Mouse (Mus musculus): ENCODE results near the gene Aurka.

The Aurka gene

GRCm38 (mm10) chr2:172370411-172371223 lies at the start of gene Aurka, which contains the start of gene Cstf1:
Aurka (minus strand) TSS chr2:172370535.
Cstf1 (plus strand) TSS chr2:172370681.
- DNase-seq (ENCODE audit: extremely low spot score): peak; percentile 97

GRCm38 (mm10) chr2:172418208-172418607 lies 47.9 kb upstream of the Aurka start:
- no peak for DNase-seq (ENCODE audit: extremely low spot score)

GRCm38 (mm10) chr2:172416876-172417275 lies 46.5 kb upstream of the Aurka start:
- DNase-seq (ENCODE audit: extremely low spot score): no peak

- DNase-seq (ENCODE audit: extremely low spot score): no peak
Measured at GRCm38 (mm10) chr2:172416218-172416617, 45.9 kb upstream of the Aurka start.

GRCm38 (mm10) chr2:172413894-172414293 lies 43.6 kb upstream of the Aurka start:
- no peak for DNase-seq (ENCODE audit: extremely low spot score)

GRCm38 (mm10) chr2:172413273-172413672 lies 42.9 kb upstream of the Aurka start:
- peak; percentile 34 for DNase-seq (ENCODE audit: extremely low spot score)

GRCm38 (mm10) chr2:172412454-172412853 lies 42.1 kb upstream of the Aurka start:
- peak; percentile 52 for DNase-seq (ENCODE audit: extremely low spot score)

- no peak for DNase-seq (ENCODE audit: extremely low spot score)
Measured at GRCm38 (mm10) chr2:172411091-172411490, 40.8 kb upstream of the Aurka start.

GRCm38 (mm10) chr2:172410686-172411085 lies 40.4 kb upstream of the Aurka start:
- DNase-seq (ENCODE audit: extremely low spot score): no peak

- no peak for DNase-seq (ENCODE audit: extremely low spot score)
Measured at GRCm38 (mm10) chr2:172407499-172407898, 37.2 kb upstream of the Aurka start.

GRCm38 (mm10) chr2:172406173-172406572 lies 35.8 kb upstream of the Aurka start:
- no peak for DNase-seq (ENCODE audit: extremely low spot score)

- DNase-seq (ENCODE audit: extremely low spot score): no peak
Measured at GRCm38 (mm10) chr2:172405011-172405410, 34.7 kb upstream of the Aurka start.

- DNase-seq (ENCODE audit: extremely low spot score): no peak
Measured at GRCm38 (mm10) chr2:172404239-172404638, 33.9 kb upstream of the Aurka start.

GRCm38 (mm10) chr2:172401116-172401825 lies 30.9 kb upstream of the Aurka start:
- no peak for DNase-seq (ENCODE audit: extremely low spot score)

GRCm38 (mm10) chr2:172399901-172400300 lies 29.6 kb upstream of the Aurka start:
- no peak for DNase-seq (ENCODE audit: extremely low spot score)

- no peak for DNase-seq (ENCODE audit: extremely low spot score)
Measured at GRCm38 (mm10) chr2:172395961-172396360, 25.6 kb upstream of the Aurka start.

- DNase-seq (ENCODE audit: extremely low spot score): no peak
Measured at GRCm38 (mm10) chr2:172394671-172395070, 24.3 kb upstream of the Aurka start.

GRCm38 (mm10) chr2:172394052-172394392 lies 23.7 kb upstream of the Aurka start:
- no peak for DNase-seq (ENCODE audit: extremely low spot score)

GRCm38 (mm10) chr2:172393391-172394051 lies 23.2 kb upstream of the Aurka start, which contains the start of gene Cass4:
Cass4 (plus strand) TSS chr2:172393794.
- no peak for DNase-seq (ENCODE audit: extremely low spot score)

- no peak for DNase-seq (ENCODE audit: extremely low spot score)
Measured at GRCm38 (mm10) chr2:172392041-172392521, 21.7 kb upstream of the Aurka start.

- no peak for DNase-seq (ENCODE audit: extremely low spot score)
Measured at GRCm38 (mm10) chr2:172390341-172390740, 20.0 kb upstream of the Aurka start.

GRCm38 (mm10) chr2:172384715-172385114 lies 14.4 kb upstream of the Aurka start:
- DNase-seq (ENCODE audit: extremely low spot score): no peak
